Mouse (Mus musculus): Measurements from ENCODE around the gene Ufd1.
"Not testable (repeated sequence)": the region's sequence is repeated elsewhere in the genome, so short reads cannot be mapped to it uniquely, and the experiment has no call there.

Ufd1 gene

GRCm38 (mm10) chr16:18809001-18809400 lies 2.6 kb upstream of the Ufd1 start:
- DNase-seq (ENCODE audit: low spot score in 2 of 2): no peak

DNA sequence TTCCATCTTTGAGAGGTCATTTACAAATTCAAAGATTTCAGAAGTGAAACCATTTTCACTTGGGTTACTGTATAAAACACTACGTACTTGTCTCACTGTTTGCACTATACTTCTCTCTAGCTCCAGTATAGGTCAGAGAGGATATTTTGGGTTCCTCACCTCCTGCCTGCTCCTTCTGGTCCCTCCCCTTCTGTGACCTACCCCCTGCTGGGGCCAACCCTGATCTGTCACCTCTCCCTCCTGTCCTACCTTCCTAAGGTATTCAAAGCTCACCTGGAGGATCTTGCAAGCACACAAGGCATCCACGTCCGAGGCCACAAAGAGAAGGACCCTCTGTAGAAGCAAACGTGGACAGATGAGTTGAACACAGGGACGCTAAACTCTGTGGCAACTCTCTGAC lies 547 bp upstream of the Ufd1 start:
- DNase-seq (ENCODE audit: low spot score in 2 of 2): no peak

- no peak for DNase-seq (ENCODE audit: low spot score in 2 of 2)
These were observed 869 bp downstream of the Ufd1 start for GRCm38 (mm10) chr16:18812385-18812910.

DNA sequence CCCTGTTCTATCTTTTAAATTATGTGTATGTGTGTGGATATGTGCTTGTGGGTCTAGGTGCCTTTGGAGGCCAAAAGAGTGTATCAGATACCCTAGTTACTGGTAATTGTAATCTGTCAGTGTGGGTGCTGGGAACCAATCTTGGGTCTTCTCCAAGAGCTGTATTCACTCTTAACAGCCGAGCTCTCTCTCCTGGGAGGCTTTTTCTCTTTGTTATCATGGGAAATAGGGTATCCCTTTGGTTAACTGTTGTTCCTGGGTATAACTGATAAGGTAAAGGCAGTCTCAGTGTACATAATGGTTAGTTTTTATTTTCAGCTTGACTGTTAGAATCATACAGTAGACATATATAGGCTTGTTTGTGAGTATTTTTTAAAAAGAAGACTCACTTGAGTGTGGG lies 10.8 kb downstream of the Ufd1 start:
- no peak for DNase-seq (ENCODE audit: low spot score in 2 of 2)

- DNase-seq (ENCODE audit: low spot score in 2 of 2): no peak
These were observed 11.3 kb downstream of the Ufd1 start for GRCm38 (mm10) chr16:18822925-18823324.

- DNase-seq (ENCODE audit: low spot score in 2 of 2): no peak
These were observed 17.1 kb downstream of the Ufd1 start for GRCm38 (mm10) chr16:18828630-18829029.

DNA sequence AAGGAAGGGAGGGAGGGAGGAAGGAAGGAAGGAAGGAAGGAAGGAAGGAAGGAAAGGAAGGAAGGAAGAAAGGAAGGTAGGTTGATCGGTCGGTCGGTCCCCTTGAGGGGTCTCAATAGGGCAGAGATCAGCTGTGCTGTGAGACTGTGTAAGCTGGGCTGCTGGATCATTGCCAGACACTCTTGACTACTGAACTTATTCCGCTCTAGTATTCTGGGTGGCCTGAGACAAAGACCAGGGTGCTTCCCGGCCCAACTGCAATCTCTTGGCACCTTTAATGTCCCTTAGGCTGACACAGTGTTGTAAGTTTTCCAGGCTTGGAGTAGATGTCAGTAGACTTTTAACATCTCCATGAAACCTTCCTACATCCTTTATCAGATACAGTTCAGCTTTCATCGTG lies 17.5 kb downstream of the Ufd1 start:
- no peak for DNase-seq (ENCODE audit: low spot score in 2 of 2)

- no peak for DNase-seq (ENCODE audit: low spot score in 2 of 2)
These were observed 21.9 kb downstream of the Ufd1 start for GRCm38 (mm10) chr16:18833486-18833885.

DNA sequence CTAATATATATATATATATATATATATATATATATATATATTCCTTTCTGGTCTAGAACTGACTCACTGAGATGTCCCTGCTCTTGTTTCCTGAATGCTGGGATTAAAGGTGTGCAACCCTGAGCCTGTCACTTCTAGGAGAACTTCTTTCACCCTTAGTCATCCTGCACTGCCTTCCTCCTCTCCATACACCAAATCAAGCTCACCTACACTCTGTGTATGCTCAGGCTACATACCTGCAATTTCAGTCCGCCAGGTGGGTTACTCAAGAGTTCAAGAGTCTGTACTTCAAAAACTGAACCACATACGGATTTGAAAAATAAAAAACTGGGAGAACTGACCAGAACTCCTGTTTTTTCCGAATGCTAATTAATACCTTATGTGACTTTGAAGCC lies 24.5 kb downstream of the Ufd1 start:
- DNase-seq (ENCODE audit: low spot score in 2 of 2): no peak

DNA sequence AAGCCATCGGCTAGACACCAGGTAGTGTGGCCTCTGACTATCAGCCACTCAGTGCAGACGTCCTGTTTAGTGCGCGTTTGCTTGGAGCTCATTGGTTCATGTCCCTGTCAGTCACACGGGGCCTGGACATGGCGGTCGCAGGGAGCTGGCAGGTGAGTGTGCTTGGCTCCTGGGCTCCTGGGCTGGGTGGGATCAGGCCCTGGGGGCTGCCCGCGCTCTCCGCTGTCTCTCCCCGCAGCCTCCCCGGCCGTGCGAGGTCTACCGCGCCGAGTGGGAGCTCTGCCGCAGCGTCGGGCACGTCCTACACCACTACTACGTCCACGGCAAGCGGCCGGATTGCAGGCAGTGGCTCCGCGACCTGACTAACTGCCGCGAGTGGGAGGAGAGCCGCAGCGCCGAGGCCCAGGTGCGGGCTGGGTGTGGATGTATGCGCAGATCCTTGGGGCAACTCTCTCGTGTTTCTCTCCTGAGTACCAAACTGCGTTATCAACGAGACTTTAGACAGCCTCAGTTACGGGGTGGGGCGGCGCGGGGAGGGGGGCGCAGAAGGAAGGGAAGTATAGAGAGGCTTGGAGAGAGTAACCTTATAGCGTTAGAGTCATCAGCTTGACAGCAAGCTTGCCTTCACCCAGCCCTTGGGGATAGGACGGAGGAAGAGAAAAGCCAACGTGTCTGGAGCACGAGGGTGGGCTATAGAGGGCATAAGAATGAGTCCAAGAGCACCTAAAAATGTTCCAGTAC lies 25.1 kb downstream of the Ufd1 start, which contains the start of the genes 2510002D24Rik and Gm28539:
Gene 2510002D24Rik, plus strand, starts transcription at position 111 of the 741 bp plus-strand sequence.
Gene Gm28539, plus strand, starts transcription at position 117 of the 741 bp plus-strand sequence.
- DNase-seq (ENCODE audit: low spot score in 2 of 2): peak; percentile 96 to 97

- DNase-seq (ENCODE audit: low spot score in 2 of 2): no peak
These were observed 26.8 kb downstream of the Ufd1 start for GRCm38 (mm10) chr16:18838346-18838745.

- no peak for DNase-seq (ENCODE audit: low spot score in 2 of 2)
These were observed 34.8 kb downstream of the Ufd1 start for GRCm38 (mm10) chr16:18846301-18846820.

DNA sequence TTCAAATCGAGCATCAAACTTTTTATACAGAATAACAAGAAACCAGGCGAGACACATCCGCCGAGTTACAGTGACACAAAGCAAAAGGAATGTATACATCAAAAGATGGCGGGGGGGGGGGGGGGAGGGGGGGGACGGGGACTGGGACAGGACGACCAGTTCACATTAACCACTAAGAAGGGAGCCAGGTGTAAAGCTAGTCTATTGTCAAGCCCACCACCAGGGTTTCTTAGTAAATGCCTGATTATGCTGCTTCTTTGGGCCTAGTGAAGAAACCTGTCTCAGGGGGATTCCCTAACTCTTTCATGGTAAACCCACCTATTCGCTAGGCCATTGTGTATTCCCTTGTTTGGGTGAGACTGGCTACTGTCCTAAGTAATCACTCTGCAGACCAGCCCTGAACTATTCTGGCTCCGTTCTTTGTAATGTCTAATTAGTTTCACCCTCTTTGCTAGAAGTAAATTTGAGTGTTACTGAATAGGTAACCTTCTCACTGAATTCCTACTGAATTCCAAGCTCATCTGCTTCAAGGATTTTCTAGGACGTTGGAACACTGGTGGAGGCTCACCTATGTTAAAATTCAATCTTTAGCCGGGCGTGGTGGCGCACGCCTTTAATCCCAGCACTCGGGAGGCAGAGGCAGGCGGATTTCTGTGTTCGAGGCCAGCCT lies 38.1 kb downstream of the Ufd1 start:
- DNase-seq (ENCODE audit: low spot score in 2 of 2): not testable (repeated sequence)

- no peak for DNase-seq (ENCODE audit: low spot score in 2 of 2)
These were observed 47.0 kb downstream of the Ufd1 start for GRCm38 (mm10) chr16:18858551-18858950.

DNA sequence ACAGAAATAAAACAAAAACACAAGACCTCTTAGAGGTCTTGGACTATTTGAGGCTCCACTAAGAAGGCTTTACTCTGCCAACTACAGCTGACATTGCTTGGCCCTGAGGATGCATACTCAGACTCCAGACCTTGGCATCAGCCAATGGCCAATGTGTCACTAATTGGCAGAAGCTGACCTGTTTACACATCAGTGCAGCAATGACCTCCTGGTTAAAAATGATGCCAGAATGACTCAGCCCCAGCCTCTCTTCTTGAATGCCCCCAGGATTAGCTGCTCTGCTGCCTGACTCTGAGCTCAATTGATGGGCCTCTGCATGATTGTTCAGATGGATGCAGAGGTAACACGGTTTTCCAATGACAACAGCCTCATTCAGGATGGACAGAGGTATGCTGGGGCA lies 48.6 kb downstream of the Ufd1 start:
- DNase-seq (ENCODE audit: low spot score in 2 of 2): no peak

GRCm38 (mm10) chr16:18870495-18870894 lies 58.9 kb downstream of the Ufd1 start:
- not testable (repeated sequence) for DNase-seq (ENCODE audit: low spot score in 2 of 2)

DNA sequence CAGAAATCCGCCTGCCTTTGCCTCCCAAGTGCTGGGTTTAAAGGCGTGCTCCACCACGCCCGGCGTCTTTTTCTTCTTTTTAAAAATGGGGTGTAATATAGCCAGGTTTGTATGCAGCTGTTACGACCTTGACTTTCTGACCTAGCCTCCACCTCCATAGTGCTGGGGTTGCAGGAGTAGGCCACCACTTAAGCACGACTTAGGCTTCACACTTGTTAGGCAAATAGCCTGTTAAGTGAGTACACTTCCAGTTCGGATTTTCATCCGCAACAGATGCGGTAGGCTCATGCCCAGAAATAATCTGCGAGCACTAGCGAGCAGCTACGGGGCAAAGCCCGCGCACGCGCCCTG lies 64.5 kb downstream of the Ufd1 start:
- no peak for DNase-seq (ENCODE audit: low spot score in 2 of 2)

GRCm38 (mm10) chr16:18876442-18877308 lies 65.1 kb downstream of the Ufd1 start, which contains the start of the genes Mrpl40 and Hira:
Mrpl40 (minus strand) TSS chr16:18876862.
Hira (plus strand) TSS chr16:18877037.
- DNase-seq (ENCODE audit: low spot score in 2 of 2): peak; percentile 94

GRCm38 (mm10) chr16:18877386-18878090 lies 66.0 kb downstream of the Ufd1 start:
- DNase-seq (ENCODE audit: low spot score in 2 of 2): peak; percentile 67 to 76

GRCm38 (mm10) chr16:18878091-18878720 lies 66.6 kb downstream of the Ufd1 start:
- peak; percentile 43 to 48 for DNase-seq (ENCODE audit: low spot score in 2 of 2)

DNA sequence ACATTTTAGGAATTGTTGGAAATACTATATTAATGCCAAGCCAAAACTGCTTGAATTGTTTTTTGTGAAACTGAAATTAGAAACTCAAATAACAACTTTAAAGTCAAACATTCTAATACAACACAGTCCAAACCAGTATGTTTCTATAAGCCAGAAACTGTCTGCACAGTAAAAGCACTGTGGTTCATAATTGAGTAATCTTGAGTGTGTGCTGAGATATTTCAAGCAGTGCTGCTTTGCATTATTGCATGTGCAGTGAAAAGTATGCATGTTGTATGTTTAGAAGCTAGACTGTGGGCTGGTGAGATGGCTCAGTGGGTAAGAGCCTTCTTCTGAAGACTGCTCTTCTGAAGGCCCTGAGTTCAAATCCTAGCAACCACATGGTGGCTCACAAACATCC lies 72.5 kb downstream of the Ufd1 start:
- no peak for DNase-seq (ENCODE audit: low spot score in 2 of 2)
